ENCODE assay signal across 1 mouse cellular context in the genomic region with DNA sequence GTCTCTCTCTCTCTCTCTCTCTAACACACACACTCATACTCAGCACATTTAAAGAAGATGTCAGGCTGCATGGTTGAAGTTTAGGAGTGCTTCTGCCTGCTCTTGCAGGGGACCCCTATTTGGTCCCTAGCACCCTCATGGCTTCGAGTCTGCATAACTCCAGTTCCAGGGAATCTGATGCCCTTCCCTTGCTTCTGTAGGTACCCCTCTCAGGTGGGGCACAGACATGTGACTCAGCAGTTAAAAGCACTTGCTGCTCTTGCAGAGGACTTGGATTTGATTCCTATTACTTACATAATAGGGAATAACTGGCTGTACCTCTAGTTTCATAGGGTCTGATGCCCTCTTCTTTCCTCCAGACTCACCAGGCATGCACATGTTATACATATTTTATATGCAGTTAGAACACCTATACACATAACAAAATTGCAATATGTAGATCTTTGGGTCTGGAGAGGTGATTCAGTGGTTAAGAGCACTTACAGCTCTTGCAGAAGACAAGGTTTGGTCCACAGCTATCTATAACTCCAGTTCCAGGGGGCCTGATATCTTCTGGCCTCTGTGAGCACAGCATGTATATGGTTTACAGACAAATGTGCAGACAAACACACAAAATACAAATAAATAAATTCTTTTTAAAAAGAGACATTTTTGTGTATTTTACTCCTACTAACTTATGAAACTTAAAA.
TF ChIP-seq lines count a peak whose summit lies in the region.

No protein-coding gene starts in this region.

TF ChIP-seq in MEL, 35 proteins besides CTCF, POLR2A, EP300 and RAD21:
- TF ChIP-seq USF2 (IDR thresholded peaks at IDR 0.05; ENCODE audit: borderline replicate concordance in 1 of 2, insufficient read depth in 1 of 2, low read depth in 1 of 2, low read length in 2 of 2): no peak
